Mouse (Mus musculus) left cerebral cortex, postnatal 25 days (tissue): ENCODE measurements around the gene Tmem39b. TPM values are rescaled to one million over a fixed set of nuclear protein-coding genes. Genes with fewer than 3 reads are reported as not detected.

ENCODE experiments used
- DNase-seq, 2 experiments: peaks; one replicate each; pipeline ENCODE4 v3.0.0; 2022; ENCODE audit warnings: low spot score in 2 of 2, mixed read lengths in 1 of 2
- intact Hi-C: fragments of 180-260 bp; cut with DNase I; formaldehyde crosslinking; loops from one replicate; pipeline ENCODE4 v1.15.1; 2025
- total RNA-seq, 2 experiments: library from RNA; stranded (reverse); gene quantifications; 2 replicates each; pipeline ENCODE4 v1.2.3; 2021

The Tmem39b gene
- total RNA-seq, 2 experiments from 2014 or later = 13.0 to 13.4 TPM

- no peak for DNase-seq
- intact Hi-C loops = no loop called here
These were observed 553 bp upstream of the Tmem39b start for GRCm38 (mm10) chr4:129697191-129697590.

GRCm38 (mm10) chr4:129695815-129696157, 852 bp downstream of the Tmem39b start:
- intact Hi-C loops = loop anchor here (1.0 kb wide), 1 partner anchor 23 kb away; the partner anchor contains the start of gene Kpna6

GRCm38 (mm10) chr4:129684531-129684930, 12.1 kb downstream of the Tmem39b start:
- intact Hi-C loops = no loop called here
- DNase-seq = no peak

More at GRCm38 (mm10) chr4:129695815-129696157, 852 bp downstream of the Tmem39b start:
- no peak for DNase-seq

GRCm38 (mm10) chr4:129683901-129684493, 12.6 kb downstream of the Tmem39b start:
- DNase-seq = no peak
- intact Hi-C loops = no loop called here

- no peak for DNase-seq
- intact Hi-C loops = no loop called here
These were observed 14.8 kb downstream of the Tmem39b start for GRCm38 (mm10) chr4:129681837-129682236.

- intact Hi-C loops = loop anchor here (1.0 kb wide), 1 partner anchor 23 kb away; the partner anchor contains the start of gene Tmem39b
- DNase-seq = no peak
These were observed 23.7 kb downstream of the Tmem39b start for GRCm38 (mm10) chr4:129672878-129673449.

- peak; percentile 93 for DNase-seq
- intact Hi-C loops = loop anchor here (1.0 kb wide), 1 partner anchor 24 kb away; the partner anchor contains the start of gene Tmem39b
These were observed 24.4 kb downstream of the Tmem39b start, which contains the start of gene Kpna6 for GRCm38 (mm10) chr4:129672083-129672877. TSS of gene Kpna6 (minus strand) at chr4:129672767.

- peak; percentile 37 to 53 for DNase-seq
These were observed 25.1 kb downstream of the Tmem39b start for GRCm38 (mm10) chr4:129671491-129672082.

GRCm38 (mm10) chr4:129662255-129662813, 34.3 kb downstream of the Tmem39b start:
- intact Hi-C loops = no loop called here
- DNase-seq = no peak

More at GRCm38 (mm10) chr4:129671491-129672082, 25.1 kb downstream of the Tmem39b start:
- intact Hi-C loops = loop anchor here (1.0 kb wide), 1 partner anchor 25 kb away; the partner anchor contains the start of gene Tmem39b

- no peak for DNase-seq
- intact Hi-C loops = no loop called here
These were observed 35.1 kb downstream of the Tmem39b start for GRCm38 (mm10) chr4:129661584-129661983.

GRCm38 (mm10) chr4:129654770-129655169, 41.9 kb downstream of the Tmem39b start:
- intact Hi-C loops = no loop called here
- peak in 1 of 2 experiments; percentile 60 for DNase-seq

- DNase-seq = no peak
- intact Hi-C loops = no loop called here
These were observed 46.3 kb downstream of the Tmem39b start for GRCm38 (mm10) chr4:129650359-129650758.

- no peak for DNase-seq
- intact Hi-C loops = no loop called here
These were observed 48.0 kb downstream of the Tmem39b start for GRCm38 (mm10) chr4:129648656-129649055.

GRCm38 (mm10) chr4:129645204-129645603, 51.4 kb downstream of the Tmem39b start:
- DNase-seq = peak in 1 of 2 experiments; percentile 59
- intact Hi-C loops = no loop called here

GRCm38 (mm10) chr4:129641756-129642155, 54.9 kb downstream of the Tmem39b start:
- no peak for DNase-seq
- intact Hi-C loops = loop anchor here (2.0 kb wide), 1 partner anchor 15 kb away; no protein-coding TSS in a partner anchor

- DNase-seq = peak; percentile 97 to 99
- intact Hi-C loops = loop anchor here (2.0 kb wide), 1 partner anchor 14 kb away; no protein-coding TSS in a partner anchor
These were observed 55.8 kb downstream of the Tmem39b start, which contains the start of gene Txlna for GRCm38 (mm10) chr4:129640638-129641467. TSS of gene Txlna (minus strand) at chr4:129641065.

GRCm38 (mm10) chr4:129640101-129640637, 56.5 kb downstream of the Tmem39b start:
- no peak for DNase-seq
- intact Hi-C loops = loop anchor here (2.0 kb wide), 1 partner anchor 13 kb away; no protein-coding TSS in a partner anchor

- intact Hi-C loops = no loop called here
- DNase-seq = no peak
These were observed 57.4 kb downstream of the Tmem39b start for GRCm38 (mm10) chr4:129639221-129639620.
